Mouse (Mus musculus) limb, embryonic 14.5 days (tissue): Measurements from ENCODE around the gene Bmper. TPM values are rescaled to one million over a fixed set of nuclear protein-coding genes. Genes with fewer than 3 reads are reported as not detected.
A peak's percentile ranks its signal among the peaks of the same experiment; 100 is the strongest.

Experiments used
- ATAC-seq: fragments of 200-750 bp; cut with Nextera tagmentation; 2 replicates; pipeline ENCODE4 v1.8.0; 2017; ENCODE audit warnings: low read depth, moderate number of reproducible peaks, moderate TSS enrichment; ENCODE audit not compliant: low FRiP score
- DNase-seq: peaks from one replicate; pipeline ENCODE4 v3.0.0-alpha.2; 2015; ENCODE audit warnings: low spot score
- H3K27ac ChIP-seq: fragments of 300-500 bp; sonication (generic); replicated peaks from 2 replicates; pipeline ENCODE4 v1.5.1; 2014; ENCODE audit warnings: low read depth, mild to moderate bottlenecking, low read length, moderate library complexity, mixed read lengths
- H3K27me3 ChIP-seq: fragments of 300-500 bp; sonication (generic); 2 replicates; pipeline ENCODE4 v1.6.1; 2014; ENCODE audit warnings: low read length, mixed read lengths; ENCODE audit not compliant: control insufficient read depth, insufficient read depth
- H3K36me3 ChIP-seq: fragments of 300-500 bp; sonication (generic); 2 replicates; pipeline ENCODE4 v1.6.1; 2014; ENCODE audit warnings: mild to moderate bottlenecking, low read length, moderate library complexity, mixed read lengths; ENCODE audit not compliant: control insufficient read depth, insufficient read depth
- H3K4me1 ChIP-seq: fragments of 300-500 bp; sonication (generic); 2 replicates; pipeline ENCODE4 v1.6.1; 2014; ENCODE audit warnings: antibody characterized with exemption, low read length, mixed read lengths; ENCODE audit not compliant: control insufficient read depth, insufficient read depth
- H3K4me2 ChIP-seq: fragments of 300-500 bp; sonication (generic); replicated peaks from 2 replicates; pipeline ENCODE4 v1.6.1; 2014; ENCODE audit warnings: low read depth, mild to moderate bottlenecking, low read length, moderate library complexity; ENCODE audit not compliant: severe bottlenecking
- H3K4me3 ChIP-seq: fragments of 300-500 bp; sonication (generic); replicated peaks from 2 replicates; pipeline ENCODE4 v1.5.1; 2014; ENCODE audit warnings: low read length
- H3K9ac ChIP-seq: fragments of 300-500 bp; sonication (generic); 2 replicates; pipeline ENCODE4 v1.6.1; 2014; ENCODE audit warnings: mild to moderate bottlenecking, low read depth, low read length, moderate library complexity; ENCODE audit not compliant: severe bottlenecking
- H3K9me3 ChIP-seq: fragments of 300-500 bp; sonication (generic); 2 replicates; pipeline ENCODE4 v1.6.1; 2016; ENCODE audit warnings: low read length; ENCODE audit not compliant: control insufficient read depth
- POLR2A ChIP-seq: fragments of 200-500 bp; IDR thresholded peaks from 2 replicates; pipeline ENCODE4 v1.8.0; 2012; ENCODE audit warnings: inconsistent platforms, mild to moderate bottlenecking, moderate library complexity, borderline replicate concordance; ENCODE audit not compliant: insufficient read depth, insufficient read length; ENCODE audit errors: extremely low read depth
- WGBS: fragments of 180-500 bp; shearing (Covaris S2); extraction: QIAGEN DNeasy Blood & Tissue Kit; methylation state at CpG from one replicate; pipeline ENCODE4 v1.1.7; 2014; 5-methylcytosine and 5-hydroxymethylcytosine counted together
- polyA plus RNA-seq, 2 experiments: library from polyadenylated mRNA; depleted of rRNA in 1 of 2; stranded (reverse) in 1 of 2; unstranded in 1 of 2; fragments of >200 nt; fragmentation: Nextera tagmentation in 1 of 2; extraction: Ambion mirVana in 1 of 2; gene quantifications; 2 replicates each; pipeline versions ENCODE4 v1.2.1 to v1.2.3; 2012 to 2014

Bmper gene
- polyA plus RNA-seq, 2 experiments = 13.1 to 15.7 TPM

GRCm38 (mm10) chr9:23407416-23407815 is 184.5 kb downstream of the Bmper start:
- H3K36me3 ChIP-seq = no peaks in the 10 kb centered on the region
- WGBS = 11% methylated on average over 6 of the region's 6 CpGs
- DNase-seq = peak; percentile 49
- H3K4me1 ChIP-seq = no peaks in the 10 kb centered on the region
- H3K27ac ChIP-seq = no peak overlapping the region
- no peak overlapping the region for H3K9ac ChIP-seq
- TF ChIP-seq POLR2A = no peak
- no peaks in the 10 kb centered on the region for H3K9me3 ChIP-seq
- no peaks in the 10 kb centered on the region for H3K27me3 ChIP-seq
- no peak overlapping the region for H3K4me3 ChIP-seq
- no peak overlapping the region for H3K4me2 ChIP-seq
- peak; percentile 37; the same call in 1 of the 2 replicates for ATAC-seq

GRCm38 (mm10) chr9:23407935-23408781 is 185.3 kb downstream of the Bmper start:
- no peak for TF ChIP-seq POLR2A
- no peaks in the 10 kb centered on the region for H3K4me1 ChIP-seq
- H3K4me3 ChIP-seq = no peak overlapping the region
- no peak overlapping the region for H3K27ac ChIP-seq
- no peak for DNase-seq
- no peak for ATAC-seq
- no peak overlapping the region for H3K9ac ChIP-seq
- H3K4me2 ChIP-seq = no peak overlapping the region
- H3K27me3 ChIP-seq = no peaks in the 10 kb centered on the region
- H3K9me3 ChIP-seq = no peaks in the 10 kb centered on the region
- 61% methylated on average over 3 of the region's 3 CpGs for WGBS
- H3K36me3 ChIP-seq = no peaks in the 10 kb centered on the region

DNA sequence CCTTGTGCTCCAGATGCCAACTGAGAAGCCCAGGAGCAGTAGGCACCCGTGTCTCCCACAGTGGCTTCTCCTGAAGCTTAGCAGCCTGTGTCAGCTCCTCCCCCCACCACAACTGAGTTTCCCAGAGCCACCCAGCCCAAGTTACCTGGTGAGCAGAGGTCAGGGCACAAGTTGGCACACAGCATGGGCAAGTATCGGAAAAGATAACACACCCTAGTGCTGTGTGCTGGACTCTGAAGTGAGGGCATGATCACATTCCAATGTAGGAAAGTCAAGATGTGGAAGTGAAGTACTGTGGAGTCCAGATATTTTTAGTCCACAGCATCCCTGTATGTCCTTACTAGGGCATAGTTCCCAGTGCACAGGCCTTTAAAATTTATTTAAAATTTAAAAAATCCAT is 187.7 kb downstream of the Bmper start:
- no peak for ATAC-seq
- Histone ChIP-seq H3K27ac (no peak overlapping the region), H3K4me3 (no peak overlapping the region), H3K9ac (no peak overlapping the region), H3K4me2 (no peak overlapping the region), H3K4me1 (no peaks in the 10 kb centered on the region), H3K9me3 (no peaks in the 10 kb centered on the region), H3K27me3 (no peaks in the 10 kb centered on the region), H3K36me3 (no peaks in the 10 kb centered on the region)
- no peak for TF ChIP-seq POLR2A
- DNase-seq = no peak
- 81% methylated on average over 2 of the region's 2 CpGs for WGBS

GRCm38 (mm10) chr9:23412956-23413355 is 190.1 kb downstream of the Bmper start:
- no peaks in the 10 kb centered on the region for H3K36me3 ChIP-seq
- no peak for TF ChIP-seq POLR2A
- H3K9ac ChIP-seq = no peak overlapping the region
- no peaks in the 10 kb centered on the region for H3K27me3 ChIP-seq
- H3K4me3 ChIP-seq = no peak overlapping the region
- H3K4me2 ChIP-seq = no peak overlapping the region
- no peak overlapping the region for H3K27ac ChIP-seq
- DNase-seq (no peak), ATAC-seq (no peak)
- no peaks in the 10 kb centered on the region for H3K4me1 ChIP-seq
- no peaks in the 10 kb centered on the region for H3K9me3 ChIP-seq
- WGBS = 77% methylated on average over 2 of the region's 2 CpGs

- ATAC-seq (no peak), DNase-seq (no peak)
- Histone ChIP-seq H3K27me3 (no peaks in the 10 kb centered on the region), H3K9me3 (no peaks in the 10 kb centered on the region), H3K4me2 (no peak overlapping the region), H3K36me3 (no peaks in the 10 kb centered on the region), H3K9ac (no peak overlapping the region), H3K4me3 (no peak overlapping the region), H3K4me1 (0 out of 2 replicates have a peak, but pooled peaks cover 2% of the 10 kb centered on the region), H3K27ac (no peak overlapping the region)
- 93% methylated on average over 2 of the region's 2 CpGs for WGBS
- TF ChIP-seq POLR2A = no peak
These were observed 196.2 kb downstream of the Bmper start for GRCm38 (mm10) chr9:23419107-23419506.
